Mouse (Mus musculus) embryonic facial prominence, embryonic 11.5 days (tissue): ENCODE data around the gene Sept10. TPM values are rescaled to one million over a fixed set of nuclear protein-coding genes. Genes with fewer than 3 reads are reported as not detected.
"Not testable (repeated sequence)": the region's sequence is repeated elsewhere in the genome, so short reads cannot be mapped to it uniquely, and the experiment has no call there.

Experiments
- ATAC-seq: fragments of 200-750 bp; cut with Nextera tagmentation; replicated peaks from 2 replicates; pipeline ENCODE4 v1.8.0; 2017; ENCODE audit warnings: low read depth; ENCODE audit not compliant: insufficient number of reproducible peaks, low FRiP score, low TSS enrichment
- DNase-seq: peaks from one replicate; pipeline ENCODE4 v3.0.0-alpha.2; 2015; ENCODE audit warnings: low spot score
- H3K27ac ChIP-seq: fragments of 300-500 bp; sonication (generic); replicated peaks from 2 replicates; pipeline ENCODE4 v1.5.1; 2014; ENCODE audit warnings: mild to moderate bottlenecking, low read depth, low read length, control low read depth
- H3K27me3 ChIP-seq: fragments of 300-500 bp; sonication (generic); 2 replicates; pipeline ENCODE4 v1.6.1; 2014; ENCODE audit warnings: mild to moderate bottlenecking, low read length, moderate library complexity, mixed read lengths; ENCODE audit not compliant: control insufficient read depth, insufficient read depth
- H3K36me3 ChIP-seq: fragments of 300-500 bp; sonication (generic); replicated peaks from 2 replicates; pipeline ENCODE4 v1.6.1; 2014; ENCODE audit warnings: low read depth, mild to moderate bottlenecking, low read length, moderate library complexity, mixed read lengths; ENCODE audit not compliant: control insufficient read depth, insufficient read depth
- H3K4me1 ChIP-seq: fragments of 300-500 bp; sonication (generic); 2 replicates; pipeline ENCODE4 v1.6.1; 2014; ENCODE audit warnings: low read length, mixed read lengths; ENCODE audit not compliant: control insufficient read depth, insufficient read depth
- H3K4me2 ChIP-seq: fragments of 300-500 bp; sonication (generic); 2 replicates; pipeline ENCODE4 v1.6.1; 2014; ENCODE audit warnings: low read depth, mild to moderate bottlenecking, control low read depth, low read length, moderate library complexity
- H3K4me3 ChIP-seq: fragments of 300-500 bp; sonication (generic); 2 replicates; pipeline ENCODE4 v1.5.1; 2014; ENCODE audit warnings: low read depth, low read length, control low read depth
- H3K9ac ChIP-seq: fragments of 300-500 bp; sonication (generic); replicated peaks from 2 replicates; pipeline ENCODE4 v1.6.1; 2014; ENCODE audit warnings: mild to moderate bottlenecking, control low read depth, low read length
- H3K9me3 ChIP-seq: fragments of 300-500 bp; sonication (generic); replicated peaks from 2 replicates; pipeline ENCODE4 v1.6.1; 2016; ENCODE audit warnings: mild to moderate bottlenecking, low read length, inconsistent platforms, mixed read lengths; ENCODE audit not compliant: control insufficient read depth
- WGBS: fragments of 180-500 bp; shearing (Covaris S2); extraction: QIAGEN DNeasy Blood & Tissue Kit; methylation state at CpG from one replicate; pipeline ENCODE4 v1.1.7; 2014; 5-methylcytosine and 5-hydroxymethylcytosine counted together
- polyA plus RNA-seq: library from polyadenylated mRNA; unstranded; fragments of >200 nt; fragmentation: Nextera tagmentation; extraction: Ambion mirVana; gene quantifications from 2 replicates; pipeline ENCODE4 v1.2.1, GENCODE M21; 2014

Sept10 gene
- polyA plus RNA-seq, 1 experiment from 2014 or later: 50.5 TPM

DNA sequence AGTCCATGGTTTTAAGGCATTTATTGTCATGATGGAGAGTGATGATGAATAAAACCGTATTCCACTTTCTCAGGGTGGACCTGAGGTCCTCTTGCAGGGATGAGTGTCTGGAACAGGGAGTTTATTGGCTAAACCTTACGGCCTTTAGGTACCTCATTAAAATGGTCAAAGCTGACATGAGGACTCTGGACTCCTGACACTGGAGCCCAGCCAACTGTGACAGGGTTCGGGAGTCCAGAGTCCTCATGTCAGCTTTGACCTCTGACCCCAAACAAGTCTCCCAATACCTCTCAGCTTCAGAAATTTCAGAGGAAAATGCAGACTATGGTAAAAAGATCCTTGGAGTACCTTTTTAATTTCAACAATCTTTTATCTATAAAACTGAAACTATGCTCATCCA, 115.0 kb downstream of the Sept10 start:
- DNase-seq (no peak), ATAC-seq (no peak)
- Histone ChIP-seq H3K9me3 (no peaks in the 10 kb centered on the region), H3K36me3 (no peaks in the 10 kb centered on the region), H3K4me3 (no peak overlapping the region), H3K4me2 (no peak overlapping the region), H3K4me1 (no peaks in the 10 kb centered on the region), H3K27me3 (no peaks in the 10 kb centered on the region), H3K9ac (no peak overlapping the region), H3K27ac (no peak overlapping the region)
- WGBS: 71% methylated on average over 3 of the region's 3 CpGs

DNA sequence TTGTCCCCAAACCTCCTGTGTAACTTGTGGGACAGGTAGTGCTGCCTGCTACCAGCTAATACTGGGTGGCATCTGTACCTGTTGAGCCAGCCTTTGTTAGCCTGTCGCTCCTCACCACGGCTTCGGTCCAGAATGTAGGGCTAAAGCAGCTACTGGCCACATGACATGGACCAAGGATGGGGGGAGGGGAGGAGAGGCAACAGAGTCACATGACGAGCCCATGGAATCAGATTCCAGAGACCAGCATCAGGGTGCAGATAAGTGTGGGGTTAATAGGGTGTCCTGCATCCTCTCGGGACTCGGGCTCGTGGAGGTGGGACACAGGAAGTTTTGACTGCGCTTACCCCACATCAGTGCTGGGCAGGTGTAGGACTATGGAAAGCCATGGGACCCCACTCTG, 115.8 kb downstream of the Sept10 start:
- DNase-seq: no peak
- WGBS: 83% methylated on average over 8 of the region's 8 CpGs

DNA sequence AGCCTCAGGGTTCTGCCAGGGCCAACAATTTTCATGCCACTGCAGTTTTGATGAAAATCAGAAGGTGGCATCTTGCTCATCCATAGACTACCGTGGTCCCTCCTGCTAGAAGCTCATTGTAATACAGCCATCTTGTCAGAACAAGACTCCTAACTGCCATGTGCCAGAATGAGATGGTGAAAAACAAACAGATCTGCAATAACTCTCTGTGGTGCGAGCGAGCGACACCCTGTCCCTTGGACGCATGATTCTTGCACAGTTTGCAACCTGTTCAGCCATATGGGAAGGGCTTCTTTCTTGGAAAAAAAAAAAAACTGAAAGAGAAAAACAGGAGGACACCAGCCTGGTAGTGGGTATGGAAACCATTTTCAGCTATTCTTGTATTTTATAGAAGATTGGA, 117.0 kb downstream of the Sept10 start:
- no peak overlapping the region for H3K4me2 ChIP-seq

More for the DNA sequence above, 115.8 kb downstream of the Sept10 start:
- Histone ChIP-seq H3K27ac (no peak overlapping the region), H3K9ac (no peak overlapping the region), H3K4me2 (no peak overlapping the region), H3K36me3 (no peaks in the 10 kb centered on the region), H3K4me1 (no peaks in the 10 kb centered on the region), H3K4me3 (no peak overlapping the region), H3K27me3 (no peaks in the 10 kb centered on the region), H3K9me3 (no peaks in the 10 kb centered on the region)
- no peak for ATAC-seq

DNA sequence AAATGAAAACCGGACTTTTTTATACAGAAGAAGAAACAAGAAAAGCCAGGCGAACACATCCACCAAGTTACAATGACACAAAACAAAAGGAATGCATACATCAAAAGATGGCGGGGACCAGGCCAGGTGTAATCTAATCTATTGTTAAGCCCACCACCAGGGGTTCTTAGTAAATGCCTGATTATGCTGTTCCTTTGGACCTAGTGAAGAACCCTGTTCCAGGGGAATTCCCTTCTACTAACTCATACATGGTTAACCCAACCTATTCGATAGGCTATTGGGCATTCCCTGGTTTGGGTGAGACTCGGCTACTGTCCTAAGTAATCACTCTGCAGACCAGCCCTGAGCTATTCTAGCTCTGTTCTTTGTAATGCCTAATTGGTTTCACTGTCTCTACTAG, 118.6 kb downstream of the Sept10 start:
- 90% methylated on average over 5 of the region's 5 CpGs for WGBS
- ATAC-seq, H3K4me1 ChIP-seq, H3K9ac ChIP-seq, DNase-seq, H3K27me3 ChIP-seq, H3K9me3 ChIP-seq, H3K36me3 ChIP-seq, H3K27ac ChIP-seq, H3K4me3 ChIP-seq, H3K4me2 ChIP-seq: not testable (repeated sequence)

More for the DNA sequence above, 117.0 kb downstream of the Sept10 start:
- no peak for ATAC-seq
- Histone ChIP-seq H3K9ac (no peak overlapping the region), H3K27ac (no peak overlapping the region), H3K36me3 (no peaks in the 10 kb centered on the region), H3K4me1 (no peaks in the 10 kb centered on the region), H3K4me3 (no peak overlapping the region), H3K27me3 (no peaks in the 10 kb centered on the region), H3K9me3 (no peaks in the 10 kb centered on the region)
- no peak for DNase-seq
- WGBS: 90% methylated on average over 5 of the region's 5 CpGs

DNA sequence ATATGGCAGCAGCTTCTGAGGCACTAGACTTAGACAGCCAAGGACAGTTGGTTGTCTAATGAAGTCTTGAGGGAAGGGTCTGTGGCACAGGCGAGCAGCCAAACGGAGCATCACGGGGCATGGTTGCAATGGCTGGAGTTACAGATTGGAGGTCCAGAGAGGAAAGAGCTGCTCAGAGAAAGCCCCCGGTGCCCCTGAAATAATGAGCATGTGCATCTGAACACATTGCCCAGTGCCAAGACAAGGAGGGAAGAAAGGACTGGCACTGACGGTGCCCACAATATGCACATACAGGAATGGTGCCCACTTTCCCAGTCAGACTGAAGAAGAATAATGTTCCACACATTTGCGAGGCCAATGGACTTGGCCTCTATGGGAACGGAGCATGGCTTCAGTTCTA, 129.7 kb downstream of the Sept10 start:
- 89% methylated on average over 7 of the region's 7 CpGs for WGBS
- Histone ChIP-seq H3K27ac (no peak overlapping the region), H3K4me1 (no peaks in the 10 kb centered on the region)

More for the DNA sequence above, 129.7 kb downstream of the Sept10 start:
- no peak overlapping the region for H3K4me2 ChIP-seq
- H3K4me3 ChIP-seq: no peak overlapping the region
- H3K27me3 ChIP-seq: no peaks in the 10 kb centered on the region
- ATAC-seq (no peak), DNase-seq (no peak)
- no peaks in the 10 kb centered on the region for H3K9me3 ChIP-seq
- no peak overlapping the region for H3K9ac ChIP-seq
- no peaks in the 10 kb centered on the region for H3K36me3 ChIP-seq

Other genes with a start within 250 kb of the Sept10 start
- 11.1 and 11.5 TPM in 2 replicates for gene Sowahc, start 106 bp upstream of the Sept10 start, polyA plus RNA-seq
- gene P4ha1, start 101.4 kb upstream of the Sept10 start, polyA plus RNA-seq: 63.3 and 64.2 TPM in 2 replicates
- 1.3 and 7.0 TPM in 2 replicates for gene Gm10273, start 173.8 kb upstream of the Sept10 start, polyA plus RNA-seq
- 0.25 TPM in 1 of 2 replicates, not detected in the other for gene Pla2g12b, start 181.8 kb upstream of the Sept10 start, polyA plus RNA-seq
- gene Oit3, start 219.9 kb upstream of the Sept10 start, polyA plus RNA-seq: 0.49 and 1.1 TPM in 2 replicates